ENCODE assay signal across 8 mouse cellular contexts in genomic region chr1:60180784-60181221, GRCm38 (mm10). TPM values are rescaled to one million over a fixed set of nuclear protein-coding genes. Genes with fewer than 3 reads are reported as not detected.
DNase-seq lines count a peak whose midpoint lies in the region; ATAC-seq lines count a peak whose summit lies in the region.

No protein-coding gene starts in this region.

- peaks cover 2 to 8% of the 10 kb centered on the region in 2 experiments; a peak in 3 of 4 replicates for H3K4me1 ChIP-seq in heart, embryonic 14.5 days (ENCODE audit: control insufficient read depth in 2 of 2, insufficient read depth in 2 of 2, low read length in 2 of 2)
- peaks cover 12% of the 10 kb centered on the region for H3K4me1 ChIP-seq in limb, embryonic 13.5 days
- peaks cover 6% of the 10 kb centered on the region; the same call in 1 of the 2 replicates for H3K4me1 ChIP-seq in neural tube, embryonic 14.5 days (ENCODE audit: control insufficient read depth, insufficient read depth, low read length)

- peak overlapping the region; percentile 88 to 89 for H3K4me3 ChIP-seq in heart, embryonic 14.5 days (ENCODE audit: control insufficient read depth in 1 of 2, insufficient read depth in 1 of 2, low read depth in 1 of 2, low read length in 2 of 2)
- H3K4me3 ChIP-seq in limb, embryonic 13.5 days: peak overlapping the region; percentile 86
- peak overlapping the region; percentile 89 for H3K4me3 ChIP-seq in neural tube, embryonic 14.5 days (ENCODE audit: low read depth, low read length)

- no peaks in the 10 kb centered on the region for H3K9me3 ChIP-seq in heart, embryonic 14.5 days (ENCODE audit: control insufficient read depth, low read length)
- no peaks in the 10 kb centered on the region for H3K9me3 ChIP-seq in limb, embryonic 13.5 days
- no peaks in the 10 kb centered on the region for H3K9me3 ChIP-seq in neural tube, embryonic 14.5 days (ENCODE audit: control insufficient read depth, low read length)

- DNase-seq in heart, postnatal 36 days: no peak
- peak; percentile 81 for DNase-seq in A20 (ENCODE audit: low read depth, low spot score)
- peak; percentile 88 for DNase-seq in R1 (ENCODE audit: low read depth, low spot score)
- peak; percentile 57 for DNase-seq in forelimb bud, embryonic 11.5 days (ENCODE audit: low read depth, low spot score)
- DNase-seq in thymus, postnatal 14 days: no peak

- no peaks in the 10 kb centered on the region for H3K27me3 ChIP-seq in heart, embryonic 14.5 days (ENCODE audit: control insufficient read depth, insufficient read depth, low read length)
- H3K27me3 ChIP-seq in limb, embryonic 13.5 days: no peaks in the 10 kb centered on the region
- no peaks in the 10 kb centered on the region; the same call in 1 of the 2 replicates for H3K27me3 ChIP-seq in neural tube, embryonic 14.5 days (ENCODE audit: control insufficient read depth, insufficient read depth, low read length)

- peak; percentile 83 for ATAC-seq in heart, embryonic 14.5 days (ENCODE audit: insufficient number of reproducible peaks, insufficient read depth, low FRiP score, low read depth)
- ATAC-seq in limb, embryonic 13.5 days (ENCODE audit: low FRiP score, low read depth): no peak; the same call in 1 of the 2 replicates
- peak; percentile 85; the same call in 1 of the 2 replicates for ATAC-seq in neural tube, embryonic 14.5 days (ENCODE audit: low read depth)

- peak overlapping the region; percentile 94 for H3K9ac ChIP-seq in heart, embryonic 14.5 days (ENCODE audit: low read length)
- H3K9ac ChIP-seq in limb, embryonic 13.5 days: peak overlapping the region; percentile 88
- peak overlapping the region; percentile 92 for H3K9ac ChIP-seq in neural tube, embryonic 14.5 days (replicated peaks; ENCODE audit: low read depth, low read length)

- WGBS in heart, embryonic 14.5 days: 0% methylated on average over 24 of the region's 30 CpGs
- whole genome bisulfite sequencing in limb, embryonic 13.5 days: 0% methylated on average over 26 of the region's 30 CpGs
- 0% methylated on average over 25 of the region's 30 CpGs for WGBS in neural tube, embryonic 14.5 days

- peaks cover 10% of the 10 kb centered on the region; the same call in 1 of the 2 replicates for H3K36me3 ChIP-seq in heart, embryonic 14.5 days (ENCODE audit: control insufficient read depth, insufficient read depth, low read length)
- H3K36me3 ChIP-seq in limb, embryonic 13.5 days: no peaks in the 10 kb centered on the region
- no peaks in the 10 kb centered on the region for H3K36me3 ChIP-seq in neural tube, embryonic 14.5 days (ENCODE audit: control insufficient read depth, insufficient read depth, low read length)

- H3K27ac ChIP-seq in heart, embryonic 14.5 days (replicated peaks in 1 of 2; ENCODE audit: control insufficient read depth in 1 of 2, insufficient read depth in 1 of 2, low read depth in 2 of 2, low read length in 2 of 2): peak overlapping the region; percentile 95 to 98
- H3K27ac ChIP-seq in limb, embryonic 13.5 days: peak overlapping the region; percentile 94
- H3K27ac ChIP-seq in neural tube, embryonic 14.5 days (ENCODE audit: low read depth, low read length): peak overlapping the region; percentile 92

- peak overlapping the region; percentile 70 for H3K4me2 ChIP-seq in heart, embryonic 14.5 days (ENCODE audit: low read length)
- H3K4me2 ChIP-seq in limb, embryonic 13.5 days (replicated peaks): peak overlapping the region; percentile 66
- peak overlapping the region; percentile 59 for H3K4me2 ChIP-seq in neural tube, embryonic 14.5 days (ENCODE audit: low read depth, low read length)

- intact Hi-C loops in heart, postnatal 36 days (cut with DNase I): loop anchor here (5.0 to 10.0 kb wide), 2 partner anchors 84 to 684 kb away; partner anchors contain the start of genes Carf and Wdr12

RNA-seq across cellular contexts. Expression of gene Nbeal1, which starts 0.4 kb away (rescaled TPM):
- polyA plus RNA-seq in heart, embryonic 14.5 days (2014; fragmentation: Nextera tagmentation; extraction: Ambion mirVana): 12.3 and 12.6 TPM in 2 replicates
- total RNA-seq in heart, postnatal 36 days (2021): 10 to 100 TPM; 54.2 to 54.6 TPM
- 8.0 and 9.0 TPM in 2 replicates for polyA plus RNA-seq in limb, embryonic 13.5 days (2015; fragmentation: Nextera tagmentation; extraction: Ambion mirVana)
- polyA plus RNA-seq in neural tube, embryonic 14.5 days (2014; fragmentation: Nextera tagmentation; extraction: Ambion mirVana): 13.7 and 15.2 TPM in 2 replicates

Comparison
In these comparisons a context has a peak if more than half of its experiments do, and no peak if none do; other contexts are left out.
1. DNase-seq: peak in A20 (single experiment), R1 (single experiment) and forelimb bud, embryonic 11.5 days (single experiment); none in heart, postnatal 36 days (0 of 2) and thymus, postnatal 14 days (single experiment).
2. Peak in every context shown above with its lines, with median percentiles within 50 percentile points of each other: H3K27ac ChIP-seq, H3K4me2 ChIP-seq, H3K4me3 ChIP-seq and H3K9ac ChIP-seq.